Mouse (Mus musculus) heart, postnatal 36 days (tissue): ENCODE results near the gene Mlh3. TPM values are rescaled to one million over a fixed set of nuclear protein-coding genes. Genes with fewer than 3 reads are reported as not detected.

Experiments
- DNase-seq, 2 experiments: peaks; one replicate each; pipeline ENCODE4 v3.0.0; 2021 to 2022
- intact Hi-C: fragments of 180-260 bp; cut with DNase I; formaldehyde crosslinking; loops from one replicate; pipeline ENCODE4 v1.15.1; 2025
- microRNA-seq, 2 experiments: library from miRNA; unstranded; fragments of <30 nt; microRNA quantifications; one replicate each; pipeline ENCODE4 v1.2.0; 2021; ENCODE audit warnings: borderline number of aligned reads in 2 of 2
- total RNA-seq, 2 experiments: library from RNA; stranded (reverse); gene quantifications; 2 replicates each; pipeline ENCODE4 v1.2.3; 2021

Gene Mlh3
- total RNA-seq, 2 experiments from 2014 or later: 7.5 to 8.7 TPM

DNA sequence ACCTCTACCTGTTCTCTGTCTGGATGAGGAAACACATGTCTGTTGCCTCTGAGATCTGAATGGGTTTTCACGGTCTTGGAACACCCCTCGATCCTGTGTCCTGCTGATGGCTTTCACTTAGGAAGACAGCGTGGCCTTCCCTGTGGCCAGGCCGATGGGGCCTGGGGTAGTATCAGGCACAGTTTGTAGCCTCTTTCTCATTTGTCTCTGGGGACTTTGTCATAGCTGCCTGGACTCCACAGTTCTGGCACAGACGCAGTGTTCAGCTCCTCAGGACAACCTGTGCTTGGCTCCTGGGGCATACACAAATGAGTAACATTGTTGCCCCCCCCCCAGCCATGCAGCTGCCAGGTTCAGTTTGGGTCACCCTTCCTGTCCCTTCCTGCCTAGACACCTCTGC is 75.3 kb downstream of the Mlh3 start:
- intact Hi-C loops: no loop called here
- DNase-seq: no peak

- intact Hi-C loops: no loop called here
- peak; percentile 92 for DNase-seq
Observed at GRCm38 (mm10) chr12:85194623-85195018, 75.8 kb downstream of the Mlh3 start.

DNA sequence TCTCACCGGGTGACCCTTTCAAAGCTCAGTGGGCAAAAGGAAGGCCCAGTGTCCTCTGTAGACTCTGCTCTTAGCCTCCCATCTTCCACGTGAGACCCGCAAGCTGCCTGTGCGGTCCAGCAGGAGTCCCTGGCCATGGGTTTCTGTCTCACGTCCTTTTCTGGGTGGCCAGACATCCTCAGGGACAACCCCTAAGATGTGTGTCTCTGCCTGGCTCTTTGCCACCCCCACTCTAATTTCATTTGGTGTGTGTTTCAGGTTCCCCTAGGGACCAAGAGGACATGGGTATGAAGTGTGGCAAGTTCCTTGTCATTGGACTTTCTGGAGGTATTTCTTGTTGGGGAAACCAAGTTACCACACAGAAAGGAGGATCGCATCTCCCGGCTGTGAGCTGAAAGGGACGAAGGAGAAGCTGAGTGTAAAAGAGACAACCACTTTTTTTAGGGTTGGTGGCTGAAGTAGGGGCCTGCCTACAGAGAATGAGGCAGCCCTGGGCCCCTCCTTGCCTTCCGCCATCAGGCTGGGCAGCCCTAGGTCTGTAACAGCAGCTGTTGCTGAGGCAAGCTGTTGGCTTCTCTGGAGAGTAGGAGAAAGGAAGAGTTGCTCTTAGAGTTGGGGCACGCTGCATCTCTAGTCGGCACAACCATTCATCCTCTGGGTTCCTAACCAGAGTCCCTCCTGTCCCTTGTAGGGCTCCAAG is 76.3 kb downstream of the Mlh3 start:
- peak in 1 of 2 experiments; percentile 11 for DNase-seq
- intact Hi-C loops: no loop called here

DNA sequence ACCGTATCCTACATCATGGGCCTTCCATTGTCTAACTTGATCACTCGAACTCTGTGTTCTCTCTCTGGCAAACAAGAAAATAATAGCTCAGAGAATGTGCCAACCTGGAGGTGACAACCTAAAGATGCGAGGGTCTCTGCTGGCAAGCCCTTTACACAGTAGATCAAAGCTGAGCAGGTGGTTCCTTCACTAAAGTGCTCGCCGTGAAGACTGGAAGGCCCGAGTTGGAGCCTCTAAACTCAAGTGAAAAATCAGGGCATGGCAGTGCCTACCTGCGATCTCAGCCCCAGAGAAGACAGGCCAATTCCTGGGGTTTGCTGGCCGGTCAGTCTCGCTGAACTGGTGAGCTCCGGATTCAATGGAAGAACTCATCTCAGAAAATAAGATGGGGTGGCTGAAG is 77.3 kb downstream of the Mlh3 start:
- peak in 1 of 2 experiments; percentile 3 for DNase-seq

DNA sequence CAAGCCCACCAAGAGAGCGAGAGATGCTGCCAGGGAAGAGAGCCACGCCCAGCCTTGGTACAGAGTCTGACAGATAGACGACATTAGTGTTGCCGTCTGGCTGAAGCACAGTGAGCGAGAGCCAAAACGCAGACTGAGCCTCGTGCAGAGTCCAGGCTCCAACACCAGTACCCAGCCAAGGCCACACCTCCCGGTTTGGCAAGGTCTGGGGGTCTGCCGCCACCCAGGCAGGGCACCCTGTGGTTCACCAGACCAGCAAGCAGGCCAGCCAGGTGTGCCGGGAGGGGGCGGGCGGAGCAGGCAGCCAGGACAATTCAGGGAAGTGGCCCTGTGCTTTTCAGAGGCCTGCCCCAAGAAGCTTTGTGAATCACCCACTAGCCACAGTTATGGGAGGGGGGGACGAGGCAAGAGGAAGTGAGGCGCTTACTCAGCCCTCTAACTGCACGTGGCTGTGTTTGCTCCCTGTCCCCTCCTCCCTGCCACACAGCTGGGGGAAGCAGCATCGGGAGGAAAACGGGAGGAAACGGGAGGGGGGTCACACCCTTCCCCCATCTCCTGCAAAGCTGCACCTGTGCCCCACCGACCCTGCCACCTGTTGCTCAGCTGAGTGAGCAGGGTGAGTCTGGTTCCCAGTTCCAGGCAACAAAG is 77.8 kb downstream of the Mlh3 start:
- DNase-seq: peak; percentile 50 to 74
- intact Hi-C loops: no loop called here

More for the DNA sequence above, 77.3 kb downstream of the Mlh3 start:
- intact Hi-C loops: no loop called here

DNA sequence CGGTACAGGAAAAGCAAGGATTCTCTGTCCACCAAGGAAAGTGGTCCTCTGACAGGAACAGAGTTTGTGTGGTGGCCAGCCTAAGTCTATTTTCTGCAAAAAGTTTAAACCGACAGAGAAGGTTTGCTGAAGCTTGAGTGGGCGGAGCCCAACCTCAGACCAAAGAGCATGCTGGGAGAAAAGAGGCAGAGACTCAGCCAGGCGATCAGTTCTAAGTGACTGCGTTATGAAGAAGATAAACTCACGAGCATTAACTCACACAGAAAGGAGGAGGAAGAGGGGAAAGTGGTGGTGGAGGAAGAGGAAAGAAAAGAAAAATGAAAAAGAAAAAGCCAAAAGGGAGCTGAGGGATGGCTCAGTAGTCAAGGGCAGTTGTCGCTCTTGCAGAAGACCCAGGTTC is 80.1 kb downstream of the Mlh3 start:
- intact Hi-C loops: no loop called here

DNA sequence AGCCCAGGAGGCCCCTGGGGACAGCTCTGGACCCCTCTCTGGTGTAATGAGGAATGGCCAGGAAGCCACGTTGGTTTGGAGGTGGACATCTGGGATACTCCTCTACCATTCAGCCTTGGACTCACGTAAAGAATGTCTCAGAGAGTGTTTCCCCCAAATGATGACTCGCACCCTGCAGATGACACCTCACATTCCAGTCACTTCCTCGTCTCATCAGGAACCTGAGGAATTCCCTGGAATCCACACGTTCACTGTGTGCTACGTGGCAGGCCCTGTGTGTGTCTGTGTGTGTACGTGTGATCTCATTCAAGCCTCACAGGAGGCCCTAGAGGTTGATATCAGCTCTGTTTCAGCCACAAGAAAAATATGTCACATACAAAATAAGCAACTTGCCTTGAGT is 84.0 kb downstream of the Mlh3 start:
- no peak for DNase-seq
- intact Hi-C loops: no loop called here

More for the DNA sequence above, 80.1 kb downstream of the Mlh3 start:
- DNase-seq: no peak

DNA sequence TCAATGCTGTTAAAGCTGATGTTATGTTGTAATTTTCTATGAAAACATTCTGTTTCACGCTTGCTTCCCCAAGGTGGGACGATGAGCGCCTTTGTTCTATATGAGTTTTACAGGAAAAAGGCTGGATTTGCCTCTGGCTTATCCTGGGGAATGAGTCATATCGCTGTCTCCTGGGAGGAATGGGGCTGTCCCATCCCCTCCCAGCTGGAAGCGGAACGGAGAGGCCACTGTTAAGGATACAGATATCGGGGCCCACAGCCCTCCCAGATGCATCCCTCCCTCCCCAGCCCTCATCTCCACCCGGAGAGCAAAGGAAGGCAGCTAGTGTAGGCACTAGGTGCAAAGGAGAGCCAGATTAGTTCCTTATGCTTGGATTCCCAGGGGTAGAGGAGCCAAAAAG is 84.6 kb downstream of the Mlh3 start:
- intact Hi-C loops: no loop called here
- peak in 1 of 2 experiments; percentile 61 for DNase-seq

Small RNAs within 50 kb of the gene (microRNA-seq; reads per million reads assigned to microRNA genes)
- 0 to 0.67 reads per million in 2 experiments for gene Mir6938

Other genes starting within 250 kb of the Mlh3 start
- 1 to 10 TPM; 2.1 to 2.3 TPM for gene Prox2, start 159.8 kb downstream of the Mlh3 start, total RNA-seq
- 100 to 1,000 TPM; 681 to 829 TPM for gene Dlst, start 159.8 kb downstream of the Mlh3 start, total RNA-seq
- 1 to 10 TPM; 3.6 to 3.9 TPM for gene Rps6kl1, start 119.3 kb downstream of the Mlh3 start, total RNA-seq
- 1 to 10 TPM; 3.4 to 4.6 TPM for gene Pgf, start 92.8 kb downstream of the Mlh3 start, total RNA-seq
- 10 to 100 TPM; 42.7 to 47.7 TPM for gene Eif2b2, start 51.1 kb downstream of the Mlh3 start, total RNA-seq
- gene Acyp1, start 17.8 kb upstream of the Mlh3 start, total RNA-seq: 10 to 100 TPM; 15.9 to 22.1 TPM
- gene Zc2hc1c, start 18.0 kb upstream of the Mlh3 start, total RNA-seq: 1 to 10 TPM; 2.3 to 2.9 TPM
- gene Nek9, start 68.8 kb upstream of the Mlh3 start, total RNA-seq: 100 to 1,000 TPM; 100 to 106 TPM
- gene Tmed10, start 104.2 kb upstream of the Mlh3 start, total RNA-seq: 100 to 1,000 TPM; 158 to 175 TPM
- 10 to 100 TPM in 1 of 2 experiments, 1 to 10 TPM in 1; 2.5 to 24.3 TPM for gene Fos, start 203.3 kb upstream of the Mlh3 start, total RNA-seq